Mouse (Mus musculus): Measurements from ENCODE around the gene Akt3.

Akt3 gene

GRCm38 (mm10) chr1:177186751-177187150, 71.3 kb downstream of the Akt3 start:
- DNase-seq: no peak

- DNase-seq: no peak
These were observed 78.4 kb downstream of the Akt3 start for GRCm38 (mm10) chr1:177179635-177180034.

GRCm38 (mm10) chr1:177175436-177175835, 82.6 kb downstream of the Akt3 start:
- DNase-seq: peak; percentile 56

- no peak for DNase-seq
These were observed 86.7 kb downstream of the Akt3 start for GRCm38 (mm10) chr1:177171300-177171699.

- DNase-seq: no peak
These were observed 92.2 kb downstream of the Akt3 start for GRCm38 (mm10) chr1:177165789-177166188.

- no peak for DNase-seq
These were observed 92.7 kb downstream of the Akt3 start for GRCm38 (mm10) chr1:177165336-177165735.

GRCm38 (mm10) chr1:177150344-177151021, 107.5 kb downstream of the Akt3 start:
- DNase-seq: no peak

GRCm38 (mm10) chr1:177148746-177149145, 109.3 kb downstream of the Akt3 start:
- no peak for DNase-seq

GRCm38 (mm10) chr1:177141468-177141867, 116.5 kb downstream of the Akt3 start:
- DNase-seq: no peak

- DNase-seq: no peak
These were observed 118.4 kb downstream of the Akt3 start for GRCm38 (mm10) chr1:177139652-177140051.

- no peak for DNase-seq
These were observed 126.5 kb downstream of the Akt3 start for GRCm38 (mm10) chr1:177131458-177131857.

GRCm38 (mm10) chr1:177126674-177127073, 131.3 kb downstream of the Akt3 start:
- DNase-seq: no peak

GRCm38 (mm10) chr1:177110665-177111271, 147.2 kb downstream of the Akt3 start:
- DNase-seq: no peak

- DNase-seq: no peak
These were observed 167.5 kb downstream of the Akt3 start for GRCm38 (mm10) chr1:177090465-177090864.

- DNase-seq: no peak
These were observed 168.5 kb downstream of the Akt3 start for GRCm38 (mm10) chr1:177089515-177089914.

GRCm38 (mm10) chr1:177089048-177089447, 169.0 kb downstream of the Akt3 start:
- no peak for DNase-seq

- peak; percentile 26 for DNase-seq
These were observed 175.9 kb downstream of the Akt3 start for GRCm38 (mm10) chr1:177081957-177082645.

- DNase-seq: no peak
These were observed 188.8 kb downstream of the Akt3 start for GRCm38 (mm10) chr1:177069161-177069560.

- DNase-seq: no peak
These were observed 190.8 kb downstream of the Akt3 start for GRCm38 (mm10) chr1:177067123-177067646.

GRCm38 (mm10) chr1:177065732-177066131, 192.3 kb downstream of the Akt3 start:
- no peak for DNase-seq

- DNase-seq: no peak
These were observed 196.2 kb downstream of the Akt3 start for GRCm38 (mm10) chr1:177061761-177062160.

GRCm38 (mm10) chr1:177054891-177055290, 203.1 kb downstream of the Akt3 start:
- no peak for DNase-seq

GRCm38 (mm10) chr1:177051366-177051963, 206.5 kb downstream of the Akt3 start:
- DNase-seq: no peak
